Mouse (Mus musculus) brain, embryonic 14.5 days (tissue): Measurements from ENCODE around the gene 1700015G11Rik.

Source experiments
- CTCF ChIP-seq: fragments of 200-500 bp; IDR thresholded peaks from 2 replicates; pipeline ENCODE4 v1.5.1; 2012; ENCODE audit warnings: inconsistent platforms, mild to moderate bottlenecking, moderate library complexity, borderline replicate concordance; ENCODE audit not compliant: insufficient read depth, insufficient read length; ENCODE audit errors: extremely low read depth
- POLR2A ChIP-seq: fragments of 200-500 bp; IDR thresholded peaks from 2 replicates; pipeline ENCODE4 v1.6.1; 2012; ENCODE audit warnings: mild to moderate bottlenecking, inconsistent platforms, borderline replicate concordance; ENCODE audit not compliant: poor library complexity, insufficient read depth, insufficient read length, severe bottlenecking; ENCODE audit errors: extremely low read depth

DNA sequence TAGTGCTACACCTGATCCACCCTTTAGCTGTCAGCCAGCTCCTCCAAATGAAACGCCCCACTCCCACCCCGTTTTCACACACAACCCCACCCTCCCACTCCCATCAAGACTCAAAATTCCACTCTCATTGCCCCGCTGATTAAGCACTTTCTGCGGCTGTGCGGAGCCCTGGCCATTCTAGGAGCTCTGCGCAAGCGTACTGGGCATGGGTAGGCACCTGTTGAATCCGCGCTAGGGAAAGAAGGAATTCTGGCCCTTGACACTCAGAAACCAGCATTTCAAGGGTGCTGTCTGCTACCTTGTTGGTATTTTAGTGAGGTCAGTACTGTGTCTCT is 9.3 kb downstream of the 1700015G11Rik start:
- TF ChIP-seq POLR2A (no peak), CTCF (no peak)
